Mouse (Mus musculus) intestine, embryonic 16.5 days (tissue): Measurements from ENCODE around the gene Gipc3. TPM values are rescaled to one million over a fixed set of nuclear protein-coding genes. Genes with fewer than 3 reads are reported as not detected.

Experiments
- ATAC-seq: fragments of 200-750 bp; cut with Nextera tagmentation; 2 replicates; pipeline ENCODE4 v1.8.0; 2017; ENCODE audit warnings: moderate TSS enrichment, moderate library complexity
- H3K27ac ChIP-seq: fragments of 300-500 bp; sonication (generic); 2 replicates; pipeline ENCODE4 v1.5.1; 2014; ENCODE audit warnings: mild to moderate bottlenecking, low read length
- H3K27me3 ChIP-seq: fragments of 300-500 bp; sonication (generic); replicated peaks from 2 replicates; pipeline ENCODE4 v1.6.1; 2014; ENCODE audit warnings: low read length, control low read depth, mixed read lengths; ENCODE audit not compliant: control insufficient read depth, insufficient read depth
- H3K36me3 ChIP-seq: fragments of 300-500 bp; sonication (generic); 2 replicates; pipeline ENCODE4 v1.6.1; 2014; ENCODE audit warnings: low read length, control low read depth; ENCODE audit not compliant: control insufficient read depth, insufficient read depth
- H3K4me1 ChIP-seq: fragments of 300-500 bp; sonication (generic); 2 replicates; pipeline ENCODE4 v1.6.1; 2014; ENCODE audit warnings: low read length, control low read depth, mixed read lengths; ENCODE audit not compliant: control insufficient read depth, insufficient read depth
- H3K4me2 ChIP-seq: fragments of 300-500 bp; sonication (generic); 2 replicates; pipeline ENCODE4 v1.6.1; 2014; ENCODE audit warnings: low read depth, low read length, control low read depth
- H3K4me3 ChIP-seq: fragments of 300-500 bp; sonication (generic); 2 replicates; pipeline ENCODE4 v1.5.1; 2014; ENCODE audit warnings: mild to moderate bottlenecking, low read length
- H3K9ac ChIP-seq: fragments of 300-500 bp; sonication (generic); 2 replicates; pipeline ENCODE4 v1.6.1; 2014; ENCODE audit warnings: low read depth, low read length
- H3K9me3 ChIP-seq: fragments of 300-500 bp; sonication (generic); 2 replicates; pipeline ENCODE4 v1.6.1; 2016; ENCODE audit warnings: low read length, control low read depth; ENCODE audit not compliant: control insufficient read depth
- WGBS: fragments of 180-500 bp; shearing (Covaris S2); extraction: QIAGEN DNeasy Blood & Tissue Kit; methylation state at CpG from one replicate; pipeline ENCODE4 v1.1.7; 2014; 5-methylcytosine and 5-hydroxymethylcytosine counted together
- polyA plus RNA-seq: library from polyadenylated mRNA; unstranded; fragments of >200 nt; fragmentation: Nextera tagmentation; extraction: Ambion mirVana; gene quantifications from 2 replicates; pipeline ENCODE4 v1.2.1, GENCODE M21; 2015

Gipc3 gene
- polyA plus RNA-seq, 1 experiment from 2014 or later: 0.12 TPM

GRCm38 (mm10) chr10:81313581-81313980 is 29.5 kb downstream of the Gipc3 start:
- H3K27ac ChIP-seq: no peak overlapping the region
- H3K4me1 ChIP-seq: peaks cover 24% of the 10 kb centered on the region
- 89% methylated on average over 13 of the region's 13 CpGs for WGBS

GRCm38 (mm10) chr10:81309571-81309970 is 33.5 kb downstream of the Gipc3 start:
- H3K36me3 ChIP-seq: peaks cover 39% of the 10 kb centered on the region
- H3K9ac ChIP-seq: no peak overlapping the region
- no peaks in the 10 kb centered on the region for H3K27me3 ChIP-seq
- no peak overlapping the region for H3K4me2 ChIP-seq
- peaks cover 5% of the 10 kb centered on the region; the same call in 1 of the 2 replicates for H3K4me1 ChIP-seq
- 91% methylated on average over 5 of the region's 5 CpGs for WGBS
- ATAC-seq: no peak
- H3K9me3 ChIP-seq: no peaks in the 10 kb centered on the region
- no peak overlapping the region for H3K27ac ChIP-seq
- no peak overlapping the region for H3K4me3 ChIP-seq

More at GRCm38 (mm10) chr10:81313581-81313980, 29.5 kb downstream of the Gipc3 start:
- H3K27me3 ChIP-seq: no peaks in the 10 kb centered on the region
- H3K4me3 ChIP-seq: no peak overlapping the region
- H3K9me3 ChIP-seq: no peaks in the 10 kb centered on the region
- H3K36me3 ChIP-seq: peaks cover 24% of the 10 kb centered on the region
- H3K4me2 ChIP-seq: no peak overlapping the region
- no peak for ATAC-seq
- no peak overlapping the region for H3K9ac ChIP-seq

GRCm38 (mm10) chr10:81306837-81307682 is 36.0 kb downstream of the Gipc3 start:
- Histone ChIP-seq H3K9me3 (no peaks in the 10 kb centered on the region), H3K27me3 (no peaks in the 10 kb centered on the region), H3K4me2 (no peak overlapping the region), H3K27ac (no peak overlapping the region), H3K9ac (no peak overlapping the region), H3K36me3 (peaks cover 30% of the 10 kb centered on the region), H3K4me3 (no peak overlapping the region), H3K4me1 (peaks cover 28% of the 10 kb centered on the region)
- 92% methylated on average over 21 of the region's 21 CpGs for WGBS
- no peak for ATAC-seq

- Histone ChIP-seq H3K9ac (no peak overlapping the region), H3K27ac (no peak overlapping the region), H3K4me1 (peaks cover 33% of the 10 kb centered on the region), H3K9me3 (no peaks in the 10 kb centered on the region), H3K4me3 (no peak overlapping the region), H3K36me3 (peaks cover 27% of the 10 kb centered on the region), H3K27me3 (no peaks in the 10 kb centered on the region), H3K4me2 (no peak overlapping the region)
- no peak for ATAC-seq
- WGBS: 91% methylated on average over 12 of the region's 12 CpGs
Observed at GRCm38 (mm10) chr10:81306173-81306668, 36.8 kb downstream of the Gipc3 start.

GRCm38 (mm10) chr10:81305663-81306062 is 37.4 kb downstream of the Gipc3 start:
- ATAC-seq: no peak
- peaks cover 37% of the 10 kb centered on the region for H3K4me1 ChIP-seq
- H3K27me3 ChIP-seq: no peaks in the 10 kb centered on the region
- no peak overlapping the region for H3K9ac ChIP-seq
- no peaks in the 10 kb centered on the region for H3K9me3 ChIP-seq
- H3K27ac ChIP-seq: no peak overlapping the region
- no peak overlapping the region for H3K4me2 ChIP-seq
- H3K36me3 ChIP-seq: peaks cover 23% of the 10 kb centered on the region
- 94% methylated on average over 14 of the region's 14 CpGs for WGBS
- no peak overlapping the region for H3K4me3 ChIP-seq

- Histone ChIP-seq H3K4me2 (no peak overlapping the region), H3K4me3 (no peak overlapping the region), H3K27me3 (no peaks in the 10 kb centered on the region), H3K36me3 (peaks cover 23% of the 10 kb centered on the region), H3K27ac (no peak overlapping the region), H3K9me3 (no peaks in the 10 kb centered on the region), H3K9ac (no peak overlapping the region), H3K4me1 (peaks cover 47% of the 10 kb centered on the region)
- WGBS: 21% methylated on average over 9 of the region's 9 CpGs
- peak; percentile 21; the same call in 1 of the 2 replicates for ATAC-seq
Observed at GRCm38 (mm10) chr10:81304597-81305238, 38.3 kb downstream of the Gipc3 start.

GRCm38 (mm10) chr10:81303761-81304160 is 39.3 kb downstream of the Gipc3 start:
- Histone ChIP-seq H3K4me3 (no peak overlapping the region), H3K9ac (peak overlapping the region; percentile 53; the same call in 1 of the 2 replicates), H3K36me3 (peaks cover 22% of the 10 kb centered on the region), H3K27me3 (no peaks in the 10 kb centered on the region), H3K9me3 (no peaks in the 10 kb centered on the region), H3K4me2 (no peak overlapping the region), H3K27ac (no peak overlapping the region; the same call in 1 of the 2 replicates), H3K4me1 (peaks cover 56% of the 10 kb centered on the region)
- no peak for ATAC-seq
- WGBS: 75% methylated on average over 7 of the region's 7 CpGs

GRCm38 (mm10) chr10:81303258-81303657 is 39.8 kb downstream of the Gipc3 start:
- 65% methylated on average over 10 of the region's 10 CpGs for WGBS
- peak; percentile 9 for ATAC-seq
- Histone ChIP-seq H3K27ac (peak overlapping the region; percentile 40; the same call in 1 of the 2 replicates), H3K9ac (peak overlapping the region; percentile 53; the same call in 1 of the 2 replicates), H3K9me3 (no peaks in the 10 kb centered on the region), H3K4me3 (no peak overlapping the region), H3K4me1 (peaks cover 58% of the 10 kb centered on the region), H3K36me3 (peaks cover 20% of the 10 kb centered on the region), H3K27me3 (no peaks in the 10 kb centered on the region), H3K4me2 (peak overlapping the region; percentile 33; the same call in 1 of the 2 replicates)

GRCm38 (mm10) chr10:81302781-81303218 is 40.3 kb downstream of the Gipc3 start:
- peak; percentile 22 for ATAC-seq
- Histone ChIP-seq H3K9ac (peak overlapping the region; percentile 53), H3K27ac (peak overlapping the region; percentile 40), H3K4me1 (peaks cover 63% of the 10 kb centered on the region), H3K36me3 (peaks cover 15% of the 10 kb centered on the region), H3K4me2 (peak overlapping the region; percentile 33), H3K27me3 (no peaks in the 10 kb centered on the region), H3K4me3 (no peak overlapping the region), H3K9me3 (no peaks in the 10 kb centered on the region)
- WGBS: 36% methylated on average over 14 of the region's 14 CpGs
